Mouse (Mus musculus) neural tube, embryonic 14.5 days (tissue): ENCODE results near the gene Zfp58. TPM values are rescaled to one million over a fixed set of nuclear protein-coding genes. Genes with fewer than 3 reads are reported as not detected.
"Not testable (repeated sequence)": the region's sequence is repeated elsewhere in the genome, so short reads cannot be mapped to it uniquely, and the experiment has no call there.

ENCODE experiments used
- ATAC-seq: fragments of 200-750 bp; cut with Nextera tagmentation; 2 replicates; pipeline ENCODE4 v1.8.0; 2017; ENCODE audit warnings: low read depth, mild to moderate bottlenecking, moderate TSS enrichment, moderate library complexity
- H3K27ac ChIP-seq: fragments of 300-500 bp; sonication (generic); 2 replicates; pipeline ENCODE4 v1.5.1; 2014; ENCODE audit warnings: low read depth, mild to moderate bottlenecking, control low read depth, low read length, moderate library complexity, mixed read lengths
- H3K27me3 ChIP-seq: fragments of 300-500 bp; sonication (generic); 2 replicates; pipeline ENCODE4 v1.6.1; 2014; ENCODE audit warnings: low read length; ENCODE audit not compliant: control insufficient read depth, insufficient read depth
- H3K36me3 ChIP-seq: fragments of 300-500 bp; sonication (generic); 2 replicates; pipeline ENCODE4 v1.6.1; 2014; ENCODE audit warnings: low read length, mixed read lengths; ENCODE audit not compliant: control insufficient read depth, insufficient read depth
- H3K4me1 ChIP-seq: fragments of 300-500 bp; sonication (generic); 2 replicates; pipeline ENCODE4 v1.6.1; 2014; ENCODE audit warnings: low read length; ENCODE audit not compliant: control insufficient read depth, insufficient read depth
- H3K4me2 ChIP-seq: fragments of 300-500 bp; sonication (generic); 2 replicates; pipeline ENCODE4 v1.6.1; 2014; ENCODE audit warnings: mild to moderate bottlenecking, low read depth, low read length, control low read depth
- H3K4me3 ChIP-seq: fragments of 300-500 bp; sonication (generic); 2 replicates; pipeline ENCODE4 v1.5.1; 2014; ENCODE audit warnings: low read depth, low read length, control low read depth, mixed read lengths
- H3K9ac ChIP-seq: fragments of 300-500 bp; sonication (generic); replicated peaks from 2 replicates; pipeline ENCODE4 v1.6.1; 2014; ENCODE audit warnings: low read depth, mild to moderate bottlenecking, control low read depth, low read length, mixed read lengths
- H3K9me3 ChIP-seq: fragments of 300-500 bp; sonication (generic); 2 replicates; pipeline ENCODE4 v1.6.1; 2016; ENCODE audit warnings: low read length; ENCODE audit not compliant: control insufficient read depth
- WGBS: fragments of 180-500 bp; shearing (Covaris S2); extraction: QIAGEN DNeasy Blood & Tissue Kit; methylation state at CpG from one replicate; pipeline ENCODE4 v1.1.7; 2014; 5-methylcytosine and 5-hydroxymethylcytosine counted together
- polyA plus RNA-seq: library from polyadenylated mRNA; unstranded; fragments of >200 nt; fragmentation: Nextera tagmentation; extraction: Ambion mirVana; gene quantifications from 2 replicates; pipeline ENCODE4 v1.2.1, GENCODE M21; 2014

Gene Zfp58
- polyA plus RNA-seq, 1 experiment from 2014 or later: 11.0 TPM

GRCm38 (mm10) chr13:67481528-67481927, 18.8 kb downstream of the Zfp58 start:
- Histone ChIP-seq H3K36me3 (no peaks in the 10 kb centered on the region), H3K4me1 (no peaks in the 10 kb centered on the region), H3K27ac (no peak overlapping the region), H3K4me3 (no peak overlapping the region), H3K9ac (no peak overlapping the region), H3K4me2 (no peak overlapping the region), H3K27me3 (no peaks in the 10 kb centered on the region), H3K9me3 (no peaks in the 10 kb centered on the region)
- WGBS: 67% methylated on average over 4 of the region's 4 CpGs
- no peak for ATAC-seq

- H3K27me3 ChIP-seq: no peaks in the 10 kb centered on the region
- no peak overlapping the region for H3K4me3 ChIP-seq
- no peak overlapping the region for H3K27ac ChIP-seq
- H3K4me2 ChIP-seq: no peak overlapping the region
- no peak overlapping the region for H3K9ac ChIP-seq
- no peaks in the 10 kb centered on the region for H3K9me3 ChIP-seq
- H3K36me3 ChIP-seq: no peaks in the 10 kb centered on the region
- no peak for ATAC-seq
- 88% methylated on average over 3 of the region's 3 CpGs for WGBS
- no peaks in the 10 kb centered on the region for H3K4me1 ChIP-seq
Measured at GRCm38 (mm10) chr13:67469274-67469673, 31.1 kb downstream of the Zfp58 start.

- not testable (repeated sequence) for H3K27me3 ChIP-seq, H3K4me2 ChIP-seq, H3K9me3 ChIP-seq, H3K4me3 ChIP-seq, H3K36me3 ChIP-seq, ATAC-seq, H3K27ac ChIP-seq, H3K4me1 ChIP-seq, H3K9ac ChIP-seq
- WGBS: 90% methylated on average over 2 of the region's 5 CpGs
Measured at GRCm38 (mm10) chr13:67463506-67464185, 36.7 kb downstream of the Zfp58 start.

- WGBS: 6% methylated on average over 3 of the region's 3 CpGs
- H3K27ac ChIP-seq: no peak overlapping the region
- ATAC-seq: peak; percentile 56
Measured at GRCm38 (mm10) chr13:67452021-67452309, 48.4 kb downstream of the Zfp58 start.

DNA sequence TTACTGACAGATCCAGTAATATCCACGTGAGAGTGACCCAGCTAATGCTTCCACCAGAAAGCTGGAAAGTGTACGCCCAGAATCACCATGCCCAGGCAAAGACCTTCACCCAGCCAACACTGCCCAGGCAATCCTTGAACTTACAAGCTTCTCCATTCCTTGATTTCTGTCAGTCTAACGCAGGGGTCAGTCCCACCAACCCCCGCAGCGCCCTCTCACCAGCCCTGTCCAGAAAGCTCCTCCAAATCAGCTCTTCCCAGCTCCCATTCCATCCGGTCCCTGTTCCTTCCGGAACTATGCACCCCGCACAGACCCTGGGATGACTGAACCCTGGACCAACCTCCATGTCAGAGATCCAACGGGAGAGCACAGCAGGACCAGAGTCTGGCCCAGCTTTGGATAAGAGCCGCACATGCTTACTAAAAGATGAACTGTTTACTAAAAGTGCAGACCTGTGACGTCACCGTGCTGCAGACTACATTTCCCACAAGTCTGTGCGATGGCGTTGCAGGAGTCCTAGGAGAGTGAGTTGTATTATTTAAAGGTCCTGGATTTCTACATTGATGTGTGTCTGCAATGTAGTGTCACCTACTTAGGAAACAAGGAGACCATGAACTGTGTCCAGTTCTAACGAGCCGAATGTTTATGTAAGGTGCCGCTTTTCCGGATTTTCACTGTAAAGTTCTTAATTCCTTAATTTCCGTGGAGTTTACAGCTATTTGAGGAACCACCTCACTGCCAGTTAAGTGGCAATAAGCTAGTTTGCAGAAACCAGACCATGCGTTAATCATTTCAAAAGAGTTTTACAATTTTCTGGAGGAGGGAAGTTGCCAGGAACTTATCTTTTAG, 49.0 kb downstream of the Zfp58 start, which contains the start of gene Zfp874a:
Gene Zfp874a, minus strand, starts transcription at position 453 of the 849 bp plus-strand sequence.
- no peaks in the 10 kb centered on the region for H3K4me1 ChIP-seq
- H3K9me3 ChIP-seq: no peaks in the 10 kb centered on the region
- no peaks in the 10 kb centered on the region for H3K36me3 ChIP-seq
- no peaks in the 10 kb centered on the region for H3K27me3 ChIP-seq
- no peak within 1 kb of the TSS for H3K27ac ChIP-seq
- peak within 1 kb of the TSS; percentile 50 for H3K4me3 ChIP-seq
- peak within 1 kb of the TSS; percentile 46 for H3K9ac ChIP-seq
- WGBS: 2% methylated on average over 20 of the region's 20 CpGs
- H3K4me2 ChIP-seq: peak within 1 kb of the TSS; percentile 70
- peak; percentile 97 for ATAC-seq

More at GRCm38 (mm10) chr13:67452021-67452309, 48.4 kb downstream of the Zfp58 start:
- Histone ChIP-seq H3K4me2 (peak overlapping the region; percentile 70), H3K9ac (peak overlapping the region; percentile 46), H3K36me3 (no peaks in the 10 kb centered on the region), H3K4me3 (peak overlapping the region; percentile 50), H3K9me3 (no peaks in the 10 kb centered on the region), H3K27me3 (no peaks in the 10 kb centered on the region), H3K4me1 (no peaks in the 10 kb centered on the region)

Other genes starting within 250 kb of the Zfp58 start
- 7.6 and 10.4 TPM in 2 replicates for gene Zfp458, start 222.1 kb downstream of the Zfp58 start, polyA plus RNA-seq
- gene Zfp457, start 194.1 kb downstream of the Zfp58 start, polyA plus RNA-seq: 1.3 and 1.8 TPM in 2 replicates
- gene Zfp595, start 168.0 kb downstream of the Zfp58 start, polyA plus RNA-seq: 1.8 and 3.0 TPM in 2 replicates
- not detected in 2 replicates for gene Gm28044, start 140.0 kb downstream of the Zfp58 start, polyA plus RNA-seq
- gene Zfp953, start 139.9 kb downstream of the Zfp58 start, polyA plus RNA-seq: 0.84 and 1.0 TPM in 2 replicates
- not detected in 2 replicates for gene Gm28041, start 124.8 kb downstream of the Zfp58 start, polyA plus RNA-seq
- 0.59 and 0.80 TPM in 2 replicates for gene Zfp456, start 124.7 kb downstream of the Zfp58 start, polyA plus RNA-seq
- 3.4 and 3.5 TPM in 2 replicates for gene Zfp429, start 100.7 kb downstream of the Zfp58 start, polyA plus RNA-seq
- gene Zfp459, start 79.1 kb downstream of the Zfp58 start, polyA plus RNA-seq: 0.46 and 1.2 TPM in 2 replicates
- gene Zfp874a, start 48.9 kb downstream of the Zfp58 start, polyA plus RNA-seq: 5.3 and 7.6 TPM in 2 replicates
- gene Zfp874b, start 16.3 kb downstream of the Zfp58 start, polyA plus RNA-seq: 2.7 and 3.5 TPM in 2 replicates
- gene Gm26965, start 25.6 kb upstream of the Zfp58 start, polyA plus RNA-seq: not detected in 2 replicates
- 40.4 and 42.6 TPM in 2 replicates for gene Zfp87, start 25.6 kb upstream of the Zfp58 start, polyA plus RNA-seq
- gene Zfp748, start 53.3 kb upstream of the Zfp58 start, polyA plus RNA-seq: 17.8 and 18.4 TPM in 2 replicates
- 6.1 and 7.2 TPM in 2 replicates for gene Zfp729b, start 109.2 kb upstream of the Zfp58 start, polyA plus RNA-seq
- 1.2 TPM in 1 of 2 replicates, not detected in the other for gene Gm49345, start 137.2 kb upstream of the Zfp58 start, polyA plus RNA-seq
- 4.1 and 5.1 TPM in 2 replicates for gene Zfp729a, start 137.2 kb upstream of the Zfp58 start, polyA plus RNA-seq
- gene Zfp738, start 186.5 kb upstream of the Zfp58 start, polyA plus RNA-seq: 15.2 and 17.3 TPM in 2 replicates
- 6.1 TPM in 2 replicates for gene Zfp65, start 228.6 kb upstream of the Zfp58 start, polyA plus RNA-seq